Comparison of ENCODE assay signal across 8 mouse cellular contexts in the genomic region with DNA sequence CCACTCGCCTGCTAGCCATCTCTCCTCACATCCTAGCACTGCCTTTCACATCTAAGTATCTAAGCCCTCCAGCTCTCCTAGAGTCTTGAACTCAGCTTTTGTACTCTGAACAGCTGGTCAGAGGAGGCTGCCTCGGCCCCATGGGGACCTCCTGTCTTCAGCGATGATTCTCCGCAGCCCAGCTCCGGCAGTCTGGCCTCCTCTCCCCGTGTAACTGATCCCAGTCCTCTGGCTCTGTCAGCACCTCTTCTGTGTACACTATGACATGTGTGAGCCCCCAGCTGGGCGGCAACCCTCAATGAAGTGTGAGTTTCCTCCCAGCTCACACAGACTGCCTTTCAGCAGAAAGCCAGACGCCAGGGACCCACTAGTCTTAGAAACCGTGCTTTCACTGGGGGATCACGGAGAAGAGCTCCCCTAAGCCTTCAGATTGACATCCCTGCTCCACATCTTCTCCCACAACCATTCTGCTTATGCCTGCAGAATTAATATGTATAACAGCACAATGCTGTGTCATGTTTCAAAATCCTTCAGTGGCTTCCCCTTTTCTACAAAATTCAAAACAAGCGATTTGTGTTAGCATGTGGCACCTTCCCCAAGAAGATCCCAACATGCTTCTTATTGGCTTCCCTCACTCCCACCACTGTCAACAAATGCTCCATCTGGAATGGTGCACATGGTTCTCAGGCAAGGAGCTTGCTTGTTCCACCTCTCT. TPM values are rescaled to one million over a fixed set of nuclear protein-coding genes. Genes with fewer than 3 reads are reported as not detected.
DNase-seq lines count a peak whose midpoint lies in the region; ATAC-seq lines count a peak whose summit lies in the region.

No protein-coding gene starts in this region.

- H3K36me3 ChIP-seq in intestine, embryonic 16.5 days (ENCODE audit: control insufficient read depth, insufficient read depth, low read length): no peaks in the 10 kb centered on the region

- ATAC-seq in intestine, embryonic 16.5 days: peak; percentile 41; the same call in 1 of the 2 replicates

- no peak overlapping the region for H3K4me3 ChIP-seq in intestine, embryonic 16.5 days (ENCODE audit: low read length)

- H3K27me3 ChIP-seq in intestine, embryonic 16.5 days (replicated peaks; ENCODE audit: control insufficient read depth, insufficient read depth, low read length): no peaks in the 10 kb centered on the region

- H3K9ac ChIP-seq in intestine, embryonic 16.5 days (ENCODE audit: low read depth, low read length): no peak overlapping the region

- 46% methylated on average over 11 of the region's 11 CpGs for WGBS in intestine, embryonic 16.5 days

- no peak overlapping the region for H3K27ac ChIP-seq in intestine, embryonic 16.5 days (ENCODE audit: low read length)

- H3K4me2 ChIP-seq in intestine, embryonic 16.5 days (ENCODE audit: low read depth, low read length): no peak overlapping the region

- peaks cover 9% of the 10 kb centered on the region for H3K4me1 ChIP-seq in intestine, embryonic 16.5 days (ENCODE audit: control insufficient read depth, insufficient read depth, low read length)

- no peaks in the 10 kb centered on the region for H3K9me3 ChIP-seq in intestine, embryonic 16.5 days (ENCODE audit: control insufficient read depth, low read length)

- peak; percentile 22 to 27 for DNase-seq in cerebellum, postnatal 14 days
- DNase-seq in cerebellum, adult 9-10 months: no peak
- DNase-seq in urinary bladder, postnatal 14 days (ENCODE audit: low spot score): peak; percentile 21
- DNase-seq in urinary bladder, adult 2 months (ENCODE audit: low spot score): no peak
- no peak for DNase-seq in right cerebral cortex, postnatal 4 days
- no peak for DNase-seq in cerebellum, postnatal 36 days
- DNase-seq in urinary bladder, postnatal 10 days (ENCODE audit: low spot score): no peak

RNA-seq across cellular contexts. Expression of a gene that starts 15.8 kb away (rescaled TPM):
- polyA plus RNA-seq in urinary bladder, adult 2 months (2012; rRNA removed): 15.0 and 22.9 TPM in 2 replicates
- 14.6 and 16.3 TPM in 2 replicates for polyA plus RNA-seq in intestine, embryonic 16.5 days (2015; fragmentation: Nextera tagmentation; extraction: Ambion mirVana)

RNA-seq across cellular contexts. Expression of a gene that starts 30.5 kb away (rescaled TPM):
- polyA plus RNA-seq in urinary bladder, adult 2 months (2012; rRNA removed): 44.8 and 52.7 TPM in 2 replicates
- 28.6 and 28.8 TPM in 2 replicates for polyA plus RNA-seq in intestine, embryonic 16.5 days (2015; fragmentation: Nextera tagmentation; extraction: Ambion mirVana)

Comparison
In these comparisons a context has a peak if more than half of its experiments do, and no peak if none do; other contexts are left out.
1. DNase-seq: peak in cerebellum, postnatal 14 days (2 of 2) and urinary bladder, postnatal 14 days (single experiment); none in cerebellum, adult 9-10 months (single experiment), urinary bladder, adult 2 months (single experiment), right cerebral cortex, postnatal 4 days (single experiment), cerebellum, postnatal 36 days (0 of 2) and urinary bladder, postnatal 10 days (single experiment).